In the genomic region with DNA sequence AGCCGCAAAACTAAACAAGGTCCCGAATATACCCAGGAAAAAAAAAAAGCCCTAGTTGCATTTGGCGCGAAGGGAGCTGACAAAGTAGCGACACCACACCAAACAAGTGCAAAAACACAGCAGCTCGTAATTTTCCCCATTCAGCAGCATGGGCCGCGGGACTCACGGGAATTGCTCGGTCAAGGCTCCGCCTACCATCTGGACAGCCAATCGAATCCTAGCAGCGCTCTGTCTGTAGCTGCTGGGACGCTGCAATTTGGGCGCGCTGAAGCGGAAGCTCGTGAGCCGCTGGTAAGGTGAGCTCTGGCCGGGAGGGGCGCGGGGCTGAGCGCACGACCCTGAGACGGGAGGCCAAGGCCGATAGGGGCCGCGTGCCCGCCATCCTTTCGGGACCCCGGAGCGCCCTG, we compare ENCODE assay signal across 8 mouse cellular contexts. TPM values are rescaled to one million over a fixed set of nuclear protein-coding genes. Genes with fewer than 3 reads are reported as not detected.
DNase-seq lines count a peak whose midpoint lies in the region; ATAC-seq lines count a peak whose summit lies in the region.

A gene (plus strand): TSS at position 231 of the 407 bp plus-strand sequence.

- peak within 1 kb of the TSS; percentile 60 for H3K4me2 ChIP-seq in hindbrain, embryonic 15.5 days

- DNase-seq in T-cell, adult 2 months (ENCODE audit: low spot score), result peak; percentile 87
- peak; percentile 86 for DNase-seq in cerebellum, postnatal 36 days
- DNase-seq in frontal cortex, postnatal 36 days (ENCODE audit: low spot score in 2 of 2), result peak; percentile 77 to 87
- peak; percentile 79 for DNase-seq in left cerebral cortex, adult 11 months (ENCODE audit: low spot score)
- peak; percentile 90 to 91 for DNase-seq in lung, postnatal 4 days
- peak; percentile 75 for DNase-seq in retina, postnatal 7 days (ENCODE audit: low read depth, low spot score)
- peak; percentile 74 for DNase-seq in urinary bladder, adult 2 months (ENCODE audit: low spot score)

- peak within 1 kb of the TSS; percentile 64 for H3K27ac ChIP-seq in hindbrain, embryonic 15.5 days (replicated peaks)

- no peaks in the 10 kb centered on the region for H3K27me3 ChIP-seq in hindbrain, embryonic 15.5 days

- H3K36me3 ChIP-seq in hindbrain, embryonic 15.5 days, result peaks cover 17% of the 10 kb centered on the region

- under 1% methylated on average over 32 of the region's 32 CpGs for WGBS in hindbrain, embryonic 15.5 days

- H3K4me1 ChIP-seq in hindbrain, embryonic 15.5 days (replicated peaks), result peaks cover 15% of the 10 kb centered on the region

- ATAC-seq in hindbrain, embryonic 15.5 days (ENCODE audit: low FRiP score, low read depth), result peak; percentile 99

- peak within 1 kb of the TSS; percentile 77 for H3K4me3 ChIP-seq in hindbrain, embryonic 15.5 days

- no peaks in the 10 kb centered on the region for H3K9me3 ChIP-seq in hindbrain, embryonic 15.5 days

- H3K9ac ChIP-seq in hindbrain, embryonic 15.5 days, result peak within 1 kb of the TSS; percentile 69

RNA-seq across cellular contexts. Expression of the gene that starts here (rescaled TPM):
- 29.3 and 33.0 TPM in 2 replicates for polyA plus RNA-seq in hindbrain, embryonic 15.5 days (2015; fragmentation: Nextera tagmentation; extraction: Ambion mirVana)
- polyA plus RNA-seq in urinary bladder, adult 2 months (2012; rRNA removed), result 41.6 and 46.7 TPM in 2 replicates

Comparison
In these comparisons a context has a peak if more than half of its experiments do, and no peak if none do; other contexts are left out.
1. Peak in every context shown above with its lines: DNase-seq, ATAC-seq, H3K4me3 ChIP-seq and H3K27ac ChIP-seq.